Mouse (Mus musculus) thymus, adult 2 months (tissue): ENCODE data around the gene Pwwp2b.

Experiments used
- CTCF ChIP-seq: fragments of 200-500 bp; IDR thresholded peaks from 2 replicates; pipeline ENCODE4 v1.5.1; 2012; ENCODE audit warnings: mild to moderate bottlenecking, control low read depth, low read length, moderate library complexity, borderline replicate concordance; ENCODE audit not compliant: control insufficient read depth, poor library complexity, insufficient read depth; ENCODE audit errors: extremely low read depth
- POLR2A ChIP-seq: fragments of 200-500 bp; IDR thresholded peaks from 2 replicates; pipeline ENCODE4 v1.6.1; 2012; ENCODE audit warnings: mild to moderate bottlenecking, low read length, control low read depth, moderate library complexity; ENCODE audit not compliant: control insufficient read depth, poor library complexity, insufficient read depth; ENCODE audit errors: extremely low read depth

DNA sequence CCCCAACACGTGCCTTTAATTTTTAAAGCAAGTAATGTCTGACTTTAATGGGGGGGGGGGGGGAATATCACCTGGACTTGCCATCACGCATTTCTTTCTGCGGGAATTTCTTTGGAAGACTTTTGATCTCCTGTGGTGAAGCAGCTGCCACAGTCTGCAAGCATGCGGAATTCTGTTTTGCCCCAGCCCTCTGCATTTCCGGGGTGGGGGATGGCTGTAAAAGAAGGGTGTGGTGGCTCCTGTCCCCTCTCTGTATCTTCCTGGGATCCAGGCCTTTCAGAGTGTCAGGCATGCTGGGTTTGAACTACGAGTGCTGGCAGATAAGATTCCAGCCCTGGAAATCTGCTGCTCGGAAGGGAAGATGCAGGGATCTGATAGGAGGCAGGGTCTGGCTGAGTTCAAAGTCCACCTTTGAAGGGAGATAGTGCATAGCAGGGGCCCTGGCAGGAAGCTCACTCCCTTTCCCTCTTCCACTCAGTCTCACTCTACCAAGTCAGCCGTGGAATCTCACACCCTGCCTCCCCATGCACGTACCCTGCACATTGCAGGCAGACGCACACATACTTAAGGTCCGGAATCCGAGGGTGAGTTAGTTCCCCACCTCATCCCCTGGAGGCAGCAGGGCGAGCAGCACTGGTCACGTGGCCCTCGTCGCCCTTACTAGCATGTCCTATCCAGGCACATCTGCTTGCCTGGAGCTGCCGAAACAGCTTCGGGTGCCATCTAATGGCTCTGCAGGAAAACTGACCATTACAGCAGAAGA is 13.7 kb upstream of the Pwwp2b start:
- no peak for TF ChIP-seq CTCF
- TF ChIP-seq POLR2A, result no peak
